Mouse (Mus musculus): ENCODE results near the gene Bsnd. TPM values are rescaled to one million over a fixed set of nuclear protein-coding genes. Genes with fewer than 3 reads are reported as not detected.

Bsnd gene
- not detected in 2 replicates for polyA plus RNA-seq (2015; fragmentation: Nextera tagmentation; extraction: Ambion mirVana)

DNA sequence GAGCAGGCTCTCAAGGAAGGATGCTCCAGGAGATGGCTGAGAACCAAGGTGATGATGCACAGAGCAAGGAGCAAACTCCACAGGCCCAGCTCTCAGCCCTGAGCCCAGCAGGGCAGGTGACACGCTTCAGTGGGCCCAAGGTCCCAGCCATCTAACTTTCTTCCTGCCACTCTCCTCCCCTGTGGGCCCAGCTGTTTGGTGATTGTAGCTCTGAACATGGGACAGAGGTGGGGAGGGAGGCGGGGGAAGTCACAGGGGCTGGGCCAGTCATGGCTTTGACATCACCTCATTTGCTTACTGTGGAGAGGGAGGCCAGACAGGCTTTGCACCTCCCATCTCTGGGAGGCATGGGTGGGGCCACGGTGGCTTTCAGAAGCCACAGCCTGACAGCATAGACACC is at the start of gene Bsnd:
Gene Bsnd, minus strand, starts transcription at position 168 of the 400 bp plus-strand sequence.
- no peaks in the 10 kb centered on the region for H3K36me3 ChIP-seq (ENCODE audit: control insufficient read depth, insufficient read depth, low read length)
- peak; percentile 31; the same call in 1 of the 2 replicates for ATAC-seq (ENCODE audit: insufficient read depth, low FRiP score)
- H3K27me3 ChIP-seq (ENCODE audit: control insufficient read depth, insufficient read depth, low read length) = no peaks in the 10 kb centered on the region
- no peaks in the 10 kb centered on the region for H3K4me1 ChIP-seq (ENCODE audit: control insufficient read depth, insufficient read depth, low read length)
- no peak within 1 kb of the TSS for H3K27ac ChIP-seq (ENCODE audit: low read length)
- no peak within 1 kb of the TSS for H3K9ac ChIP-seq (ENCODE audit: low read length)
- WGBS = 55% methylated on average over 3 of the region's 3 CpGs
- H3K4me2 ChIP-seq (ENCODE audit: low read depth, low read length) = no peak within 1 kb of the TSS
- no peaks in the 10 kb centered on the region for H3K9me3 ChIP-seq (replicated peaks; ENCODE audit: control insufficient read depth, low read length)
- H3K4me3 ChIP-seq (replicated peaks; ENCODE audit: low read length) = no peak within 1 kb of the TSS

DNA sequence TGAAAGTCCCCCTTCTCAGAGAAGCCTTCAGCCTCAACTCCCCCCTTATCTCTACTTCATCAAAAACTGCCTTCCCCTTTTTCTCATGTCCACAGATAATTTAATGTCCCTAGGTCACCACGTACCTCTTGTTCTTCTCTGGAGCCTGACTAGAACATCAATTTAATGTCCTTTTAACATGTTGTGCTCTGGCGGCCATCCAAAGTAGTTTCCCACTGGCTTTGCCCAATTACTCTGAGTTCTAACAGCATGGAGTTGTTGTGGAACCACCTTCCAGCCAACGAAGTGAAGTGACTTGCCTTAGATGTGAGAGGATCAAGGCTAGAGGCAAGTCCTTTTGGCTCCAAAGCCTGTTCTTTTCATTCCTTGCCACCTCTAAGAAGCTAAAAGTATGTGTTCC is 49.4 kb upstream of the Bsnd start:
- Histone ChIP-seq H3K9me3 (replicated peaks; ENCODE audit: control insufficient read depth, low read length) (no peaks in the 10 kb centered on the region), H3K27ac (ENCODE audit: low read length) (no peak overlapping the region), H3K4me2 (ENCODE audit: low read depth, low read length) (no peak overlapping the region), H3K9ac (ENCODE audit: low read length) (no peak overlapping the region), H3K27me3 (ENCODE audit: control insufficient read depth, insufficient read depth, low read length) (no peaks in the 10 kb centered on the region), H3K4me1 (ENCODE audit: control insufficient read depth, insufficient read depth, low read length) (no peaks in the 10 kb centered on the region), H3K4me3 (replicated peaks; ENCODE audit: low read length) (no peak overlapping the region), H3K36me3 (ENCODE audit: control insufficient read depth, insufficient read depth, low read length) (no peaks in the 10 kb centered on the region)
- ATAC-seq (ENCODE audit: insufficient read depth, low FRiP score) = no peak
- WGBS = 46% methylated on average over 3 of the region's 3 CpGs

DNA sequence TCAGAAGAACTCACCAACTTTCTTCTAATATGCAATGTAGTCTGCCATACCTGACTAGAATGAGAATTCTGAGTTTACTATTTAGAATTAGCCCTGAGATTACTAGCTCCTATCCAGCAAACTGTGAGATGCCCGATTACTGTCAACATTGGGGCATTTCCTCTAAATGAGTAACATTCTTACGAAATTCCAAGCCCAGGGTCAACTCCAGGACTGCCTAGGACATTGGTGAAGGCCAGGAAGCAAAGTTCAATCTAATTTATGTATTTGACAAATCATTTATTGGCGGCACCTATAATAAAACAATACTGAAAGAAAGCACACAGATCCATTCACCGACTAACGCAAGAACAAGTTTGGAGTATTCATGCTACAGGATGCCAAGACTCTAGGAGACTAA is 47.7 kb upstream of the Bsnd start:
- WGBS = 82% methylated on average over 5 of the region's 5 CpGs
- Histone ChIP-seq H3K4me2 (ENCODE audit: low read depth, low read length) (no peak overlapping the region), H3K4me1 (ENCODE audit: control insufficient read depth, insufficient read depth, low read length) (no peaks in the 10 kb centered on the region), H3K9me3 (replicated peaks; ENCODE audit: control insufficient read depth, low read length) (no peaks in the 10 kb centered on the region), H3K9ac (ENCODE audit: low read length) (no peak overlapping the region), H3K27me3 (ENCODE audit: control insufficient read depth, insufficient read depth, low read length) (no peaks in the 10 kb centered on the region), H3K27ac (ENCODE audit: low read length) (no peak overlapping the region), H3K4me3 (replicated peaks; ENCODE audit: low read length) (no peak overlapping the region), H3K36me3 (ENCODE audit: control insufficient read depth, insufficient read depth, low read length) (no peaks in the 10 kb centered on the region)
- no peak for ATAC-seq (ENCODE audit: insufficient read depth, low FRiP score)

GRCm38 (mm10) chr4:106534256-106534655 is 42.2 kb upstream of the Bsnd start:
- 0 out of 2 replicates have a peak, but pooled peaks cover 4% of the 10 kb centered on the region for H3K4me1 ChIP-seq (ENCODE audit: control insufficient read depth, insufficient read depth, low read length)
- no peak overlapping the region for H3K4me2 ChIP-seq (ENCODE audit: low read depth, low read length)
- H3K9ac ChIP-seq (ENCODE audit: low read length) = no peak overlapping the region
- no peak for ATAC-seq (ENCODE audit: insufficient read depth, low FRiP score)
- H3K36me3 ChIP-seq (ENCODE audit: control insufficient read depth, insufficient read depth, low read length) = no peaks in the 10 kb centered on the region
- H3K9me3 ChIP-seq (replicated peaks; ENCODE audit: control insufficient read depth, low read length) = no peaks in the 10 kb centered on the region
- no peak overlapping the region for H3K4me3 ChIP-seq (replicated peaks; ENCODE audit: low read length)
- H3K27me3 ChIP-seq (ENCODE audit: control insufficient read depth, insufficient read depth, low read length) = no peaks in the 10 kb centered on the region
- WGBS = 42% methylated on average over 7 of the region's 7 CpGs
- no peak overlapping the region for H3K27ac ChIP-seq (ENCODE audit: low read length)

DNA sequence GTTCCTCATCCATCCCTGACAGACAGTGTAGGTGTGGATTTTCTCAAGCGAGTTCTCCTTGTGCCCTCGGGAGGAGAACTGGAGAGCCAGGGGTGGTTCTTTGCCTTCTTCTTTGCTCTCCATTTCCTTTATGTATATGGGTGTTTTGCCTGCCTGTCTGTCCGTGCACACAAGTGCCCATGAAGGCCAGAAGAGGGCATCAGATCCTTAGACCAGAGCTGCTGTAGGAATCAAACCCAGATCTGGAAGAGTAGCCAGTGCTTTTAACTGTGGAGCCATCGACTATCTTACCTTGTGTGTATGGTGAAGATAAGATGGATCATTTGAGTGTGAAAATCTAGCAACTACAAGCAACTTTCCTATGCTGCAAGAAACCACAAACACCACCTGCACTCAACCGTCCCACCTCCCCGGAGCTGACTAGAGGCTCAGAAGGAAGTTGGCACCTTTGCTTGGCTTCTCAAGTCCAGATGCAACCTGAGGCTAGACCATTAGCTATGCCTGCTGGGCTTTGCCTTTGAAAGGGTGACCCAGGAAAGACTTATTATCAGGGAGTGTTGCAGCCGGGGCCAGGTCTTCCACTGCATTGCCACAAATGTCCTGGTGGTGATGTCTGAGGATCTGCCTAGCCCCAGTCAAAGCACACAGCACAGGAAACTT is 41.5 kb upstream of the Bsnd start:
- Histone ChIP-seq H3K36me3 (ENCODE audit: control insufficient read depth, insufficient read depth, low read length) (no peaks in the 10 kb centered on the region), H3K4me3 (replicated peaks; ENCODE audit: low read length) (no peak overlapping the region), H3K27ac (ENCODE audit: low read length) (no peak overlapping the region), H3K9me3 (replicated peaks; ENCODE audit: control insufficient read depth, low read length) (no peaks in the 10 kb centered on the region), H3K4me2 (ENCODE audit: low read depth, low read length) (no peak overlapping the region), H3K4me1 (ENCODE audit: control insufficient read depth, insufficient read depth, low read length) (0 out of 2 replicates have a peak, but pooled peaks cover 4% of the 10 kb centered on the region), H3K27me3 (ENCODE audit: control insufficient read depth, insufficient read depth, low read length) (no peaks in the 10 kb centered on the region), H3K9ac (ENCODE audit: low read length) (no peak overlapping the region)
- WGBS = 38% methylated on average over 7 of the region's 7 CpGs
- ATAC-seq (ENCODE audit: insufficient read depth, low FRiP score) = no peak; the same call in 1 of the 2 replicates

DNA sequence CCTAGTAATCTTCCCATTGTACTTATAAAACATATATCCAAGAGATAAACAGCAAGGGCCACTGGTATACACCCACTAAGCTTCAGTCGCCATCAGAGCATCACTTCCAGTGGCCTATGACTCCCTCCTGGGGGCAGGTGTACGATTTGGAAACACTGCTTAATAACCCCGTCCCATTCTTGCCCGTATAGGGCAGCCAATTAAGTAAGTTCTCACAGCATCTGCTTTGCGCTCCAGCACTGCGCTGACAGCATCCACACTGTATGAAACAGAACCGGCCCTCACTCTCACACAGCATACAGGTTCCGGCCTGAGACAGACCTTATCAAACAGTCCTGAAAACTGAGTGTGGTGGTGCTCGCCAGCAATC is 38.0 kb upstream of the Bsnd start:
- H3K27ac ChIP-seq (ENCODE audit: low read length) = no peak overlapping the region
- H3K4me2 ChIP-seq (ENCODE audit: low read depth, low read length) = no peak overlapping the region
- 0 out of 2 replicates have a peak, but pooled peaks have one; percentile 19 for ATAC-seq (ENCODE audit: insufficient read depth, low FRiP score)
- H3K9ac ChIP-seq (ENCODE audit: low read length) = no peak overlapping the region
- 66% methylated on average over 9 of the region's 9 CpGs for WGBS
- H3K9me3 ChIP-seq (replicated peaks; ENCODE audit: control insufficient read depth, low read length) = no peaks in the 10 kb centered on the region
- H3K4me1 ChIP-seq (ENCODE audit: control insufficient read depth, insufficient read depth, low read length) = 0 out of 2 replicates have a peak, but pooled peaks cover 4% of the 10 kb centered on the region
- H3K36me3 ChIP-seq (ENCODE audit: control insufficient read depth, insufficient read depth, low read length) = no peaks in the 10 kb centered on the region
- no peak overlapping the region for H3K4me3 ChIP-seq (replicated peaks; ENCODE audit: low read length)
- H3K27me3 ChIP-seq (ENCODE audit: control insufficient read depth, insufficient read depth, low read length) = no peaks in the 10 kb centered on the region; the same call in 1 of the 2 replicates

DNA sequence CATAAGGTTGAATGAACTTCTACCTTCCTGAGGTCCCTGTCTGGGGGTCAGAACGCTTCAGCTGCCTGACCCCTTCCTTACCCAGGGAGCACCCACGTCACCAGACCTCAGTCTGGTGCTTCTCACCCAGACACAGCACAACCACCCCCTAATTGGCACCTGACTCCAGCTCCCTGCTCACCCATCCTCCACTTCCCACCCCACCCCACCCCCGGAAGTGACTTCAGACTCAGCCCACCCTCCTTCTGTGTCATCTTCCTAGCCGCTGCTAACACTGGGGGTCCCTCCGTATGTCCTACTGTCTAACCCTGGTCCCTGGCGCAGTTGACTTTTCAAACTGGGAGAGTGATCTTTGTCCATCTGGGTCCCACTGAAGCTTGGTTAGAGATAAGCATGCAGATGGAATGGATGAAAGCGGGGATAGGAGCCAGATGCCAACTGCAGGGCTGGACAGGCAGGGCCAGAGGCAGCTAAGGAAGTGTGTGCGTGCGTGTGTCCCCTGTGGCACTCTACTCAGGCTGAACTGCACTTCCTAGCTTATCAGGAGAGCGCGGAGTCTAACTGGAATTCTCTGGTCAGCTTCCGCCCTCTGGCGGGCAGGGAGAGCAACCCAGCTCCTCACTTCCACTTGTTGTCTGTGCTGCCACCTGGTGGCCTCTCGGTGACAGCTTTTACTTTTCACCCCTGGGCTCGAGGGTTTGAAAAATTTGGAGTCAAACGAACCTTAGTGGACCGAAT is 37.5 kb upstream of the Bsnd start:
- ATAC-seq (ENCODE audit: insufficient read depth, low FRiP score) = peak; percentile 82; the same call in 1 of the 2 replicates
- H3K4me2 ChIP-seq (ENCODE audit: low read depth, low read length) = peak overlapping the region; percentile 56
- peak overlapping the region; percentile 64 for H3K9ac ChIP-seq (ENCODE audit: low read length)
- peak overlapping the region; percentile 30 for H3K4me3 ChIP-seq (replicated peaks; ENCODE audit: low read length)
- no peaks in the 10 kb centered on the region for H3K36me3 ChIP-seq (ENCODE audit: control insufficient read depth, insufficient read depth, low read length)
- no peaks in the 10 kb centered on the region for H3K9me3 ChIP-seq (replicated peaks; ENCODE audit: control insufficient read depth, low read length)
- H3K4me1 ChIP-seq (ENCODE audit: control insufficient read depth, insufficient read depth, low read length) = 0 out of 2 replicates have a peak, but pooled peaks cover 4% of the 10 kb centered on the region
- H3K27ac ChIP-seq (ENCODE audit: low read length) = no peak overlapping the region
- 14% methylated on average over 17 of the region's 17 CpGs for WGBS
- no peaks in the 10 kb centered on the region; the same call in 1 of the 2 replicates for H3K27me3 ChIP-seq (ENCODE audit: control insufficient read depth, insufficient read depth, low read length)

DNA sequence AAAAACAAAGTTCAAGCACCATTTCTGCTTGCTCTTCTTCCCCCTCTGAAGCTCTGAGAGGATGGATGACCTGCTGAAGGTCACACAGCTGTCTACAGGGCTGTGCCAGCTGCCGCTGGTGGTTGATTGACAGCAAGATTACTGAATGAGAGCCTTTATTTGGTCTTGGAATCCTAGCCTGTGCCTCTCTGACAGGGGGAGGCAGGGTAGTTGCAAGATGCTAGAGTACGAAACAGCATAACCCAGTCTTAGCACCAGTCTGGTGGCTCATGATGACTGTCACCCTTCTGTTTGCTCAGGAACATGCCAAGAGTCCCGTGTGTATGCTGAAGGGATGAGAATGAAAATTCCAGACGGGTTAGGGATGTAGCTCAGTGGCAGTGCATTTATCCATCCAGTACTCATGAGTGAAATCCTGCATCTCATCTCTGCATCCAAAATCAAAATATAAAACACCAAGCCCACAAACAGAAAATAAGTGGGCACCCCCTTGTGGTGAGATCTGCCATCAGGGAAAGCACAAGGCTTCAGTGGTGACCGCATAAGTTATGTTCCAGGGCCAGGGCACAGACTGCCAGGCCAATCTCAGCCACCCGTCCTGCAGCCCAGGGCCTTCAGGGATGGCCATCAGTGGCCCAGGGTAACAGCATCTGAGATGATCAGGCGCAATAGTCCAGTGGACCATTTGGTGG is 35.9 kb upstream of the Bsnd start:
- Histone ChIP-seq H3K4me1 (ENCODE audit: control insufficient read depth, insufficient read depth, low read length) (0 out of 2 replicates have a peak, but pooled peaks cover 4% of the 10 kb centered on the region), H3K9ac (ENCODE audit: low read length) (no peak overlapping the region), H3K9me3 (replicated peaks; ENCODE audit: control insufficient read depth, low read length) (no peaks in the 10 kb centered on the region), H3K4me2 (ENCODE audit: low read depth, low read length) (no peak overlapping the region), H3K4me3 (replicated peaks; ENCODE audit: low read length) (no peak overlapping the region), H3K27ac (ENCODE audit: low read length) (no peak overlapping the region), H3K27me3 (ENCODE audit: control insufficient read depth, insufficient read depth, low read length) (no peaks in the 10 kb centered on the region; the same call in 1 of the 2 replicates), H3K36me3 (ENCODE audit: control insufficient read depth, insufficient read depth, low read length) (no peaks in the 10 kb centered on the region)
- 68% methylated on average over 7 of the region's 7 CpGs for WGBS
- no peak for ATAC-seq (ENCODE audit: insufficient read depth, low FRiP score)

- Histone ChIP-seq H3K4me3 (replicated peaks; ENCODE audit: low read length) (no peak overlapping the region), H3K27me3 (ENCODE audit: control insufficient read depth, insufficient read depth, low read length) (no peaks in the 10 kb centered on the region; the same call in 1 of the 2 replicates), H3K9ac (ENCODE audit: low read length) (no peak overlapping the region), H3K27ac (ENCODE audit: low read length) (no peak overlapping the region), H3K4me2 (ENCODE audit: low read depth, low read length) (no peak overlapping the region), H3K36me3 (ENCODE audit: control insufficient read depth, insufficient read depth, low read length) (no peaks in the 10 kb centered on the region), H3K4me1 (ENCODE audit: control insufficient read depth, insufficient read depth, low read length) (0 out of 2 replicates have a peak, but pooled peaks cover 4% of the 10 kb centered on the region), H3K9me3 (replicated peaks; ENCODE audit: control insufficient read depth, low read length) (no peaks in the 10 kb centered on the region)
- 90% methylated on average over 2 of the region's 2 CpGs for WGBS
- no peak for ATAC-seq (ENCODE audit: insufficient read depth, low FRiP score)
These were observed 32.9 kb upstream of the Bsnd start for GRCm38 (mm10) chr4:106525001-106525400.

Data from stomach, embryonic 16.5 days (tissue).